Mouse (Mus musculus): Measurements from ENCODE around the gene Flnb.

Flnb gene

DNA sequence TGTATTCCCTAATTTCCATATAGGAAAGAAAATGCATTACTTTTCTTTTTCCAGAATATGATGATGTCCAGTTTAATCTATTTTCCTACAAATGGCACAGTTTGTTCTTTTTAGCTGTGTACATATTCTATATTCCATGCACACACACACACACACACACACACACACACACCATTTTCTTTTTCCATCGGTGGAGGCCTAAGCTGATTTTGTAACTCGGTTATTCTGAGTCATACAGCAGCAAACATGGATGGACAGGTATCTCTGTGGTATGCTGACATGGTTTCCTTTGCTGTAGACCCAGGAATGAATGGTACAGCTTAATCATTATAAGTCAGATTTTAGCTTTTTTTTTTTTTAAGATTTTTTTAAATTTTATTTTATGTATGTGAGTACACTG is 44.5 kb downstream of the Flnb start:
- DNase-seq (ENCODE audit: low spot score in 2 of 2) = no peak

DNA sequence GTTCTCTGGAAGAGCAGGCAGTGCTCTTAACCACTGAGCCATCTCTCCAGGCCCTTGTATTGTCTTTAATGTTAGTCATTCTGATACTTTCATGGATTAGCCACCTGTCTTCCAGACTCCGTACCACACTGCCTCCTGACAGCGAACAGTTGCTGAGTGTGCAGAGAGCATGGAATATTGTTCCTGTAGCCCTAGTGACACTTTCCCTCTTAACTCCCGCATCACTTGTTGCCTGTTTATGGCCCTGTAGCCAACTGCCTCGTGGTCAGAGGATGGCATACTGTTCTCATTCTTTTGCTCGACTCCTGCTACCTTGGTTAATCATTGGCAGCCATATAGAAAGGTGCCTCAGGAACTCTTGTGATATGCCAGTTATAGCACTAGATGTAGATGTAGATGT is 45.4 kb downstream of the Flnb start:
- DNase-seq (ENCODE audit: low spot score in 2 of 2) = no peak

DNA sequence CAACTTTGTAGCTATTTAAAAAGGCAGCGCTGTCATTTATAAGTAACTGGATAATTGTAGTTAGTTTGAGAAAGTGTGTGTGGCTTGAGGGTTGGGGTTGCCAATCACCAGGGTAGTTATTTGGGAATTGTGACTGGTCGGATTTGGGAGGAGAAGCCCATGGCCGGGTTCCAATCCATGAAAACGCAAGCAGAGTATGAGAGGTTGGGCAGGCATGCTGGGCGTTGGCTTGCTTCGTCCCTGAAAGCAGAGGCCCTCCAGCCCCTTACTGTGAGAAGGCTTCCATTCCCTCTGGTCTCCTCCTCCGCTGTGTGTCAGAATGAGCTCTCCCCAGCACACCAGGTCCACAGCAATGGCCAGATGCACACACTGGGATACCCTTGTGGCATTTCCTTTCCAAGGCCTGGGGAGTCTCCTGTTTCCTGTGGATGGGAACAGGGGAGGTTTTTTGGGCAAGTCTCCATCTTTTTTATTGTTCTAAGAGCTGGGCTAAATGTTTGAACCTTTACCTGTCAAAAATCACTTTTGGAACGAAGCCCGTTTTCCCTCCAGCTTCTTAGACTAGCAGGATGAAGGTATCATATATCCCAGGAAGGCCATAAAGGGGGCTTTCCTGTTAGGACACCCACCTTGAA is 46.2 kb downstream of the Flnb start:
- DNase-seq (ENCODE audit: low spot score in 2 of 2) = no peak

DNA sequence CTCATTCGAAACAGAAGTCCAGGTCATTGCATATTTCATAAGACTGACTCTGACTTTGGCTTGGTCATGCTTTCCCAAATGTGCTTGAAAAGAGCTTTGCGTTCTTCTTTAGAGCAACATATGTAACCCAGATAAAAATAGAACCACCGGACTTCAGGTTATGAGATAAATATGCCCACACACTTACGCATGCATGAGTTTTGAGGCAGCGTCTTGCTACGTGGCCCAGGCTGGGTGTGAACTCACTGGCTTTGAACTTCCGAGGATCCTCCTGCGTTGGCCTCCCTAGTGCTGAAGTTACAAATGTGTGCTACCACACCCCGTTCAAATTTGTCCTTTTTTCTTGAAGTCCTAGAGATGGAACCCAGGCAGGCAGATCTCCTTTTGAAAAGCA is 46.7 kb downstream of the Flnb start:
- DNase-seq (ENCODE audit: low spot score in 2 of 2) = no peak

DNA sequence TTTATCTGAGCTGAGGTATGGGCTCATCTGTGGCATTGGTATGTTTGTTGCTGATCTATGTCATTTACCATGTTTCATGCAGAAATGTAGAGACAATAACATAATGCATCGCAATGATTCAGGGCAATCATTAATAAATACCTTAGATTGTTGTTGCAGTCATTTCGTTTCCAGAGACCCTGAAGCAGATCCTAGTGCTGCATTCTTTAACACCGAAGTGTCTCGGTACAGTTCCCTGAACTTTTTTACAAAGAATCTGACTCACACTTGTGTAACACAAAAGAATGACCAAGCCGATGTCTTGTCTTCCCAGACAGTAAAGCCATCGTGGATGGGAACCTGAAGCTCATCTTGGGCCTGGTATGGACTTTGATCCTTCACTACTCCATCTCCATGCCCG is 49.5 kb downstream of the Flnb start:
- no peak for DNase-seq (ENCODE audit: low spot score in 2 of 2)

DNA sequence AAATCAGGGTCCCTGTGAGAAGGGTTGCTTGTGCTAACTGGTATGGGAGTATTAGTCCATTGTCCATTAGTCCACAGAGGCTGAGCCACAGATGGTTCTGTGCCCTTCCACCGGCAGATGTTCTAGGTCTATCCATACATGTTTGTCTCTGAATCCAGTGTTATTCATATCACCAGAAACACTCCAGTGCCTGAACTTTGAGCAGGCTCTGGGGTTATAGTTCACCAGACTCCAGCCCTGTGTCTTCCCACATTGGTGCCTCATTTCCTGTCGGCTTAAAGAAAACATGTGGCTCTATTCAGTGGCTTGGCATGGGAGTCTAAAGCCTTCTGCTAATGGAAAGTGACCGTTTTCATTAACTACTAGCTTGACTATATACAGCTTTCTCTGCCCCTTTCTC is 50.1 kb downstream of the Flnb start:
- DNase-seq (ENCODE audit: low spot score in 2 of 2) = no peak

DNA sequence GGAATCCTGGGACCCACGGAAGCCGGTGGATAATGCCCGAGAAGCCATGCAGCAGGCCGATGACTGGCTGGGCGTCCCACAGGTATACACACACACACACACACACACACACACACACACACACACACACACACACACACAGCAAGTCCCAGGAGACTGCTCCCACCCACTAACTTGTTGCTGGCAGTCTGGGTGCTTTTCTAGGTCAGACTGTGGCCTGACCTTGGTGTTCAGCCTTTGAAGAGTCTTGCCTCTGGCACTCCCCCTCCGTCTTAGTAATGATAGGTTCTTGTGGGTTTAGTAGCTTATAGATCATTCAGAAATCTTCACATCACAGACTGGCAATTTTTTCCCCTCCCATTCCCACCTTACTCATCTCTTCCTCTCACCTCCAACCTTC is 52.0 kb downstream of the Flnb start:
- DNase-seq (ENCODE audit: low spot score in 2 of 2) = no peak

DNA sequence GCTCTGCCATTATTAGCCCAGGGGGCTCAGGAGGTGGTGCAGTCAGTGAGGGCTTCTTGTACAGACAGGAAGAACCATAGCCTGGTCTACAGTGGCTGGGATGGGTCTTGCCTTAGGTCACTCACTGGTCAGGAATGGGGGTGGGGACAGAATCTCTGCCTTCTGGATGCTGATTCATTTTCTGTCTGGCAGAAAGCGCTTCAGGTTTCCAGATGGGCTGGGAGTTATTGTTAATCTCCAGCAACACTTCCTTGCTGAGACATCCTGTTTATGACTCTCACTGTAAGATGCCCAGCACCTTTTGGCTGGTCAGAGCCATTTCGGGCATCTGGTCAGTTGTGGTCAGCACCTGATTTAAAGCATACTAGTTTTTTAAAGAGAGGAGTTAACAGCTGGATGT is 55.8 kb downstream of the Flnb start:
- no peak for DNase-seq (ENCODE audit: low spot score in 2 of 2)

DNA sequence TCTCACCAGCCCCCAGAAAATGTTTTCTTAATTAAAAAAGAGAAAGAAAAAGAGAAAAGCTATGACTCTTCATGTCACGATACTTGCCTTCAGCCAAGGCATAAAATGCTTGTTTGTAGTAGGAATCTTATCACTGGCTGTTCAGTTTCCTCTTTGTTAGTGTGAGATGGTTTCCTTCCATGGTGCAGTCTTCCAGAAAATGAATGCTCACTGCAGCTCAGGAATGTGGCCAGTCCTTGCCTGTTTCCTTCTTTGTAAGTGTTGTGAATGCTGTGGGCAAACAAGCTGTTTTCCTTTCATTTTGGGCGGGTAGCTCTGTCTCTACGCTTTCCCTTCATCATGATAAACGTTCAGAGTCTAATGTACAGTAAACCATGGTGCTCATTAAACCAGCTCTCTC is 56.7 kb downstream of the Flnb start:
- no peak for DNase-seq (ENCODE audit: low spot score in 2 of 2)

DNA sequence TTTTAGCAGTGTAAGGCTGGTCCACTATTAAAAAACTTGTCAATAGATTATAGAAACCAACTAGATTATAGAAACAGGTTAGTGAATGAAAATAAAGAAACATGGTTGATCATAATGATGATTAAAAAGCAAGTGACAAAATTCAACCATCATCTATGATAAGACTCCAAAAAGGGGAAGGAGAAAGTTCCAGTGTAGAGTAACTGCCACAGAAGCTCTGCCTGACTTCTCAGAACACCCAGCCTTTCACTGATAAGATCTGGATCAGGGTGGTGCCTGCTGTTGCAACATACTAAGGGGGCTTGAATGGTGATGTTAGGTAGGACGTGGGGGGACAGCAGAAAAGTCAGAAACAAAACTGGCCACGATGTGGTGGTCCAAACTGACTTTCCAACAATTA is 60.2 kb downstream of the Flnb start:
- DNase-seq (ENCODE audit: low spot score in 2 of 2) = no peak

DNA sequence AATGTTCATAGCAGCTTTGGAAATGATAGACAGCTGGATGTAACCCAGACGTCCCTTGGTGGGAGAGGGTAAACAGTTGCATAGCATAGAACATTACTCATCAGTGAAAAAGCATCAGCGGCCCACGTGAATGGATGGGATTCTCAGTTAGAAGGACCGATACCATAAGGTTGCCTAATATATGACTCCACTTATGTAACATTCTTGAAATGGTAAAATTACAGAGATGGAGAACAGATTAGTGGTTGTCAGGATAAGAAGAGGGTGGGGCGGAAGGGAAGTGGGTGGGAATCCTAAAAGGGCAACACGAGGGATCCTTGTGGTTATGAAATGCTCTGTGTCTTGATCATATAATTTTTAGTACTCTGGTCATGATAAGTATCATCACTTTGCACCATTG is 62.6 kb downstream of the Flnb start:
- DNase-seq (ENCODE audit: low spot score in 2 of 2) = no peak

DNA sequence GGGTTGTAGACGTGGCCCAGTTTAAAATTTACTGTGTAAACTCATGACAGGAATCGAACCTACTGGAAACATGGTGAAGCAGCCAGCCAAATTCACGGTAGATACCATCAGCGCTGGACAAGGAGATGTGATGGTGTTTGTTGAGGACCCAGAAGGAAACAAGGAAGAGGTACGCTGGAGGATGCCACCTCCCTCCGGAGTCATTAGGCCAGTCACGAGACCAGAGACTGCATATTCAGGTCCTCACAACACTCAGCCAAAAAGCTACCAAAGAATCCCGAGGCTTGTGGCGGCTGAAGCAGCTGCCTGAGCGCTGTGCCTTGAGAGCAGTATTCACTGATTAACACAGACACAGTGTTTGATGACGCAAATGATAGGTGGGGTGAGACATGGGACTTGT is 63.8 kb downstream of the Flnb start:
- DNase-seq (ENCODE audit: low spot score in 2 of 2) = no peak

DNA sequence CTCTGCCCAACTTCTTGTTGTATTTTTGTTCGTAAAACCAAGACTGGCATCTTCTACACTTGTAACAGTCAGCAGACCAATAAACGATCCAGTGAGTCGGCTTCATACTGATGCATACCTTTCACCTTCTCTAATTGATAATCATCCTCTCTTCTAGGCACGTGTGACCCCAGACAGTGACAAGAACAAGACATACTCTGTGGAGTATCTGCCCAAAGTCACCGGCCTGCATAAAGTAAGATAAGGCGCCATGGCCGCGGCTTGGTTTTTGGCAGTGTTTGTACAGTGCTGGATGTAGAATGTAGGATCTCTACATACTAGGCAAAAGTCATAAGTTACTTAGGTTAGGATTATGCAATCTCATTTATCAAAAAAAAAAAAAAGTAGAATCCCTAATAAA is 64.3 kb downstream of the Flnb start:
- no peak for DNase-seq (ENCODE audit: low spot score in 2 of 2)

DNA sequence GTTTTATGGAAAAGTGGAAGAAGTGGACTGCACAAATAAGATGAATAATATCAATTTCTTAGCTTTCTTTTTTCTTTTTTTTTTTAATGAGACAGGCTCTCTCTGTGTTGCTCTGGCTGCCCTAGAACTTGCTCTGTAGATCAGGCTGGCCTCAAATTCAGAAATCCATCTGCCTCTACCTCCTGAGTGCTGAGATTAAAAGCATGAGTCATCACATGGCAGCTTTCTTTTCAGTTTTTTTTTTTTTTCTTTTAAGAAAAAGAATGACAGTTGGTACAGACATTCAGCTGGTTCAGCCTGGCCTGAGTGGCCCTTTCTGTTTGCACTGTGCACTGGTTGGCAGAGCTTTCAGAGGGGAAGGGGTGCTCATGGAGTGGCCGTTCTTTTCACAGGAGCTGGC is 66.4 kb downstream of the Flnb start:
- no peak for DNase-seq (ENCODE audit: low spot score in 2 of 2)

DNA sequence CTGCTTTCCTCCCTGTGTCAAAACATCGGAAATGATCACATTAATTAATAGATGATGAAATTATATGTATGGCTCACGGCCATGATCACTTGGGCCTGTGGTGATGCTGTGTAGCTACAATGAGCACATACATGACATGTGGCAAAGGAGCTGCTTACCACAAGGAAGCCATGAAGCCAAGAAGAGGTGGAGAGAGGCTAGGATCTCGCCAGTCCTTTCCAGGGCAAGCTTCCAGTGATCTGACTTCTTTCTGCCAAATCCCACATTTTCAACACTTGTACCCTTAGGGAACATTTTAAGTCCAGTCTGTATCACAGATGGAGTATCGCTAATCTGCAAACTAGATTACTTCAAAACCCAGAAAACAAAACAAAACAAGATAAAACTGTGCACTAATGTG is 67.1 kb downstream of the Flnb start:
- no peak for DNase-seq (ENCODE audit: low spot score in 2 of 2)

DNA sequence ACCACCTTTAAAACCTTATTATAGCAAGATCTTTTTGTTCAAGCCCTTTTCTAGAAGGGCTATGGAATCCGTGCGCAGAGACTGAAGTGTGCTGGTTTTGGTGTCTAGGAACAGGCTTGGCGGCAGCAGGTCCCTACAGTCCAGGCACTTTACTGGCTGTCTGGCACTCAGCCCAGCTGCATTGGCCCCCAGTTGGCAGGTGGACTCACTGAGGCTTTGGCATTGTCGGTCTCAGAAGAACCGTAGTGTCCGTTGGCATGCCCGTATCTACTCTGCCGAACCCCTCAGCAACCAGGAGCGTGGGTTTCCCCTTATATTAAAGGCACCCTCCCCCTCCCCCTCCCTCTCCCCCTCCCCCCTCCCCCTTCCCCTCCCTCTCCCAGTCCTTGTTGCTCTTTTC is 67.8 kb downstream of the Flnb start:
- no peak for DNase-seq (ENCODE audit: low spot score in 2 of 2)

DNA sequence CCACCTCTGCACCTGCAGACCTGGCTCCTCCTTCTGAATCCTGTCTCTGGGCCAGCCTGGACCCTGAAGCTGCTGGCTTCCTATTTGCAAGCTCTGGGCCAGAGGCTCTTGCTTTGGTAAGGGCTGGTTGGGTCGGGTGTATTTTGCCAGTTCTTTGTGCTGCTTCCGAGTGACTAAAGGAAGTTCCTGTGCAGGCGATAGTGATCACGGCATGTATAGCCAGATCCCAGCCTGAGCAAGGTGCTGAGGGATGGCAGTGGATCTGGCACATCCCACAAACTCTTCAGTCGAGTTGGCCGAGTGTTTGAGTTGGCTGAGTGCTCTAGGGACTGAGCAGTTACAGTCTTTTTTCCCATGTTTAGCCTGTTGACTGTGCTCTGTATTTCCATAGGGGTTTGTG is 68.3 kb downstream of the Flnb start:
- DNase-seq (ENCODE audit: low spot score in 2 of 2) = no peak

DNA sequence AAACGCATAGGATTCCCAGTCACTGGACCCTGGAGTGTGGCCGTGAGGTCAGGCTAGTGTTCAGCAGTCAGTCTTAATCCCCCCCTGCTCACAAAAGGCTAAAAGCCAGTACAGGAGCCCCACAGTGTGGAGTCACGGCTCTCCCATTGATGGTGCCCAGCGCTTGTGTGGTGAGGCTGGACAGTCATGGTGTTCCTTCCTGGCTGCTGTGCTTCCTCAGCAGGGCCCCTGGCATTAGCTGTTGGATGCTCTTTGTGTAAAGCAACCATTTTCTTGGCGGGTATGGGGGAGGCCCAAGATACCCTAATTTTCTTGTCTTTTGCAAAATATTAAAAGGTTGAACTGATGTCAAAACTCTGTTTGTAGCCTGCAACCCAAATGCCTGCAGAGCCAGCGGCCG is 69.4 kb downstream of the Flnb start:
- no peak for DNase-seq (ENCODE audit: low spot score in 2 of 2)

DNA sequence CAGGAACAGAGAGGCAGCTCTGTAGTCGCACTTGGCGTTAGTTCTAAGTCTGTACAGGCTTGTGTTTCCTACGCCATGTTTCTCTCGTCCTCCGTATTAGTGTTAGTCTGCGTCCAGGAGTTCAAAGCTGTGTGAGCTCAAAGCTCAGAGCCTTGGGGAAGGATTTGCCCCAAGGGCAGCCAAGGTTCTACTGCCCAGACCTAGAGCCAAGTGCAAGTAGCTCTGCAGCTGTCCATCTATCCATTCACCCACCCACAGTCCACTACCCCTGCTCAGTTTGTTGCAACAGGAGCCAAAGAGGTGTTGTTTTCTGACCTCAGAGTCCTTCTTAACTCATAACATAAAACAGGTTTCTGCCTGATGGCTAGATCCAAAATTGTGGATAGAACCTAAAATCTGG is 70.5 kb downstream of the Flnb start:
- no peak for DNase-seq (ENCODE audit: low spot score in 2 of 2)

DNA sequence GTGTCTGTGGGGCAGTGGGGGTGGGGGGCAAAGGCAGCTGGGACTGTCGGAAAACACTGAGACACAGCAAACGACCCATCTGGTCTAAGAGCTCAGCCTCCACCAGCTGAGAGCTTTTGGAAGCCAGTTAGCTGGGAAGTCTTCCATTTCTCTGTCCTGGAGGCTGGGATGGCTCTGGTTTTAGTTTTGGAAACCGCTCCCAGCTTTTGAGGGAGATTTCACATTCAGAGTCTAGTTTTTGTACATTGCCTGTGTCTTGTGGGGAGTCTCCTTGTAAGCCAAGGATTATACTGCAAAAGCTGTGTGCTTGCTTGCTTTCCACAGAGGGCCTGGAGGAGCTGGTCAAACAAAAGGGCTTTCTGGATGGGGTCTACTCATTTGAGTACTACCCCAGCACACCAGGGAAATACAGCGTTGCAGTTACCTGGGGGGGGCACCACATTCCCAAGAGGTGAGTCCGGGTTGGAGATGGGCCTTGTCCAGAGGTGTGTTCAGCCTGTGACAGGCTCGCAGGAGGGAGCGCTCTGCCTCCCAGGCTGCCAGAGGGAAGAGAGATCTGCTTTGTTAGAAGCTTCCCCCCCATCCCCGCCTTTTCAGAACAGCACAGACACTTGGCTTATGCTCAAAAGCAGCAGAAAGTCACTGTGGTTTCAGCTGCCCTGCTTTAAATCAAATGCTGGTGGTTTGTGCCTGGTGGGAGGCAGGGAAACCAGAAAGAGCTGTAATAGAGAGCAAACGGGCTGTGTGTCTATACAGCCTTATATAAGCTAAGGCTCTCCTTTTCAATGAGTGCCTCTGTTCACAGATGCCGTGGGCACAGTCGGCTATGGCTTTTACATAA is 71.3 kb downstream of the Flnb start:
- DNase-seq (ENCODE audit: low spot score in 2 of 2) = peak in 1 of 2 experiments; percentile 30

DNA sequence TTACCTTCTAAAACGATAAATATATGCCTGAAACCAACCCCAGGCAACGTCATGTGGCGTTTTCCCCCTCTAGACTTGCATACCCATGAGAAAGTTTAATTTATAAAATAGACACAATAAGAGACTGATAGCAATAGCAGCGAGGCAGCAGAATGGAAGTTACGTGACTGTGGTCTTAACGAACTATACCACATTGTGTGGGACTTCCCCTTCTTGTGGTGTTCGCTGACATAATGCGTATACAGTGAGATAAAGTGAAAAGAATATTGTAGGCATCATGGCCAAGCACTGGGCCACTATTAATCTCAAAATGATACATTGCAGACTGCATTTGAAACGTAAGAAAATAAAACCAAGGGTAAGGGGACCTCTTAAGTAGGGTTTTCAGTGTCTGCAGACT is 72.1 kb downstream of the Flnb start:
- DNase-seq (ENCODE audit: low spot score in 2 of 2) = no peak

DNA sequence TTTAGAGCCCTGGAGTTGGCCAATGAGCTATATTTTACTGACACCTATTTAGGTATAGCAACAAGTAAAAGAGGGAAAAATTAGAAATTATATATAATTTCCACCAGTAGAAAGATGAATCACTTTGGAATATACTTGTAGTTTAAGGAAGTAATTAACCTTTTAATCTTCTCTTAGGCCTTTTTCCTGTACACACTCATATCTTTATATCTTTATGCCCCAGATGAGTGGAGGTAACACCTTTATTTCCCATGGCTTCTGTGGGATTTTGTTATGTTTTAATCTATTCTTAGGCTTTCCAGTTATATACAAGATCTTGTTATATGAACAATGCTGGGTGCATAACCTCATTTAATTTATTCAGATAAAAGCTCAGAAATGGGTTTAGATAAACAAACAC is 73.6 kb downstream of the Flnb start:
- no peak for DNase-seq (ENCODE audit: low spot score in 2 of 2)

DNA sequence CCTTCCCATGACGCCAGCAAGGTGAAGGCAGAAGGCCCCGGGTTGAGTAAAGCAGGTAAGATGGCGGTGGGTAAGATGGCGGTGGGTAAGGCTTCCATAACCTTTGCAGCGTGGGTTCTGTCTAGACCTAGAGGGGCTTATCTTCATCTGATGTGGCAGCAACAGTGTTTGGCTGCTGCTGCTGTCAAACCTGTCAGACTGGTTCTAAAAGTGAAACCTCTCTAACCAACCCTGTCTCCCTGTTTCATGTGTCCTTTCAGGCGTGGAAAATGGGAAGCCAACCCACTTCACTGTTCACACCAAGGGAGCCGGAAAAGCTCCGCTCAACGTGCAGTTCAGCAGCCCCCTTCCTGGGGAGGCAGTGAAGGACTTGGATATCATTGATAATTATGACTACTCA is 78.4 kb downstream of the Flnb start:
- no peak for DNase-seq (ENCODE audit: low spot score in 2 of 2)

DNA sequence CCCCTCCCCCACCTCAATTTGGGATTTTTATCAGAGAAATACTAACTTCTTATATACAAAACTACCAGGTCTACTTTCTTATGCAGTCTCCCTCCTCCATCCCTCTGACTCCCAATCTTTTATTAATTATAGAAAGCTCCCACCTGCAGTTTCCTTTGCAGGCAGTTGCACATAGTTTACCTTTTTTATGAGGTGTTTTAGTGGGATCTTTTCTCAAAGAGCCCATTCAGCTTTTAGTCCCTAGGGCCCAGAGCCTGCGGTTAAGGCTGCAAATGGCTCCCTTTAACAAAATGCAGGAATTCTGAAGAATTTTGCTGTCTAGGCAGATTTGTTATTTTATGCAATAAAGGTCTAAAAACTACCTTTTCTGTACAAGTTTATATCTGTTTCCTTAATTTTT is 78.9 kb downstream of the Flnb start:
- DNase-seq (ENCODE audit: low spot score in 2 of 2) = no peak

All from thymus, postnatal 10 days (tissue).